Comparison of ENCODE assay signal across 8 mouse cellular contexts in the genomic region with DNA sequence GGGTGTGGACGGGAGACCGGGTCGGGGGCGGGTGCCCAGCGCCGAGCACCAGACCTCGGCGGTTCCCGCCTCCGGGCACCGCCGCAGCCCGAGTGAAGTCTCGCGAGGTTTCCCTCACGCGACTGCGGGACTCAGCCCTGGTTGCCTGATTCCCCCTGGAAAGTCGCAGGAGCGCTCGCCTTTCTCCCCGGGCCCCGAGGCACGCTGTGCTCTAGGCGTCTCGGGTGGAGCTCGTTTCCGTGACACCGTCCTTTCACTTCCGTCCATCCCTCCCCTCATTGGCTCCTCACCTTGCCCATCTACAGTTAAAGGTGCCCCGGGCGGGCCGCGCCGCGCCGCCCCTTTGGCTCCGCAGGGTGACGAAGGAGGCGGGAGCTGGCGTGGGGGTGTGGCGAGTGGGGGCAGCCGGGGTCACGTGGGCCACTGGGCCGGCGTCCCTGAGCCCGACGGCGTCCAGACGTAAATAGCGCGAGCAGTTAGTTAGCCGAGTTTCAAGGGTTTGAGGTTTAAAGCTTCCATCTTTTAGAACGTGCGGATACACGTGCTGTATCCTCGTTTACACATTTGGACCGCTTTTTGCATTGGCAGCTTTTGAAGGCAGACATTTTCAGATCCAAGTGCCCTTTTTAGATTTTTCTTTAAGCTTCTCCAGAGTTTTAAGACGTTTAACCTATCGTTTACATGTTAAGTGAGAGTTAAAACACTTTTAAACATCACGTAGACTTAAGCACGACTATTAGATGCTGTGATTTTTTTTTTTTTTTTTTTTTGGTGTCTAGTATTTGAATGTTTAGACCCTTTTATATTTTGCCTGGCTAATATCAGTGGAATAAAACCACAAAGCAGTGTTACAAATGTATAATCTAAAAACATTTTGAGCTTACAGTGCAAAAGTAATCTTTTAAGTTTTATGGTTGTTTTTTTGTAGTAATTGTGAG. TPM values are rescaled to one million over a fixed set of nuclear protein-coding genes. Genes with fewer than 3 reads are reported as not detected.
DNase-seq lines count a peak whose midpoint lies in the region; ATAC-seq and TF ChIP-seq lines count a peak whose summit lies in the region.

No protein-coding gene starts in this region.

- H3K4me3 ChIP-seq in embryonic facial prominence, embryonic 13.5 days: peak overlapping the region; percentile 67
- peak overlapping the region; percentile 78 for H3K4me3 ChIP-seq in kidney, adult 2 months (ENCODE audit: insufficient read depth, low read depth, low read length)
- peak overlapping the region; percentile 70 for H3K4me3 ChIP-seq in limb, embryonic 12.5 days (replicated peaks)
- H3K4me3 ChIP-seq in midbrain, embryonic 15.5 days: peak overlapping the region; percentile 83
- H3K4me3 ChIP-seq in spleen, adult 2 months (ENCODE audit: extremely low read depth, insufficient read depth, insufficient read length): peak overlapping the region; percentile 89

- peak overlapping the region; percentile 86 for H3K9ac ChIP-seq in embryonic facial prominence, embryonic 13.5 days
- H3K9ac ChIP-seq in limb, embryonic 12.5 days (replicated peaks): peak overlapping the region; percentile 84
- peak overlapping the region; percentile 91 for H3K9ac ChIP-seq in midbrain, embryonic 15.5 days

- no peaks in the 10 kb centered on the region for H3K9me3 ChIP-seq in embryonic facial prominence, embryonic 13.5 days
- H3K9me3 ChIP-seq in limb, embryonic 12.5 days: no peaks in the 10 kb centered on the region
- H3K9me3 ChIP-seq in midbrain, embryonic 15.5 days: no peaks in the 10 kb centered on the region

- WGBS in embryonic facial prominence, embryonic 13.5 days: under 1% methylated on average over 62 of the region's 62 CpGs
- WGBS in kidney, adult 2 months: under 1% methylated on average over 62 of the region's 62 CpGs
- under 1% methylated on average over 62 of the region's 62 CpGs for WGBS in limb, embryonic 12.5 days
- under 1% methylated on average over 57 of the region's 62 CpGs for WGBS in midbrain, embryonic 15.5 days
- WGBS in spleen, adult 2 months: under 1% methylated on average over 62 of the region's 62 CpGs

- TF ChIP-seq CTCF in kidney, adult 2 months (conservative IDR thresholded peaks at IDR 0.05; ENCODE audit: insufficient read depth, insufficient read length, low read depth, low read length): no peak
- no peak for TF ChIP-seq CTCF in spleen, adult 2 months (IDR thresholded peaks at IDR 0.05; ENCODE audit: extremely low read depth, insufficient read depth, insufficient read length, insufficient replicate concordance)

- H3K4me1 ChIP-seq in embryonic facial prominence, embryonic 13.5 days: peaks cover 15% of the 10 kb centered on the region
- peaks cover 2% of the 10 kb centered on the region; the same call in 1 of the 2 replicates for H3K4me1 ChIP-seq in kidney, adult 2 months (ENCODE audit: control insufficient read depth, insufficient read depth, low read length)
- peaks cover 11% of the 10 kb centered on the region; the same call in 1 of the 2 replicates for H3K4me1 ChIP-seq in limb, embryonic 12.5 days (replicated peaks)
- H3K4me1 ChIP-seq in midbrain, embryonic 15.5 days: peaks cover 26% of the 10 kb centered on the region
- H3K4me1 ChIP-seq in spleen, adult 2 months (ENCODE audit: control insufficient read depth, insufficient read depth, insufficient read length): no peaks in the 10 kb centered on the region

- H3K27me3 ChIP-seq in embryonic facial prominence, embryonic 13.5 days: no peaks in the 10 kb centered on the region
- no peaks in the 10 kb centered on the region for H3K27me3 ChIP-seq in kidney, adult 2 months (replicated peaks; ENCODE audit: control insufficient read depth, insufficient read depth, low read length)
- no peaks in the 10 kb centered on the region for H3K27me3 ChIP-seq in limb, embryonic 12.5 days
- H3K27me3 ChIP-seq in midbrain, embryonic 15.5 days (replicated peaks): no peaks in the 10 kb centered on the region
- H3K27me3 ChIP-seq in spleen, adult 2 months (ENCODE audit: control insufficient read depth, insufficient read depth, low read length): no peaks in the 10 kb centered on the region

- peak overlapping the region; percentile 99 for H3K27ac ChIP-seq in embryonic facial prominence, embryonic 13.5 days
- H3K27ac ChIP-seq in kidney, adult 2 months (ENCODE audit: insufficient read depth, low read depth, low read length): peak overlapping the region; percentile 95
- peak overlapping the region; percentile 98 for H3K27ac ChIP-seq in limb, embryonic 12.5 days
- peak overlapping the region; percentile 100 for H3K27ac ChIP-seq in midbrain, embryonic 15.5 days
- H3K27ac ChIP-seq in spleen, adult 2 months (ENCODE audit: insufficient read depth, low read length): peak overlapping the region; percentile 98

- ATAC-seq in embryonic facial prominence, embryonic 13.5 days (ENCODE audit: insufficient number of reproducible peaks, insufficient read depth, low FRiP score, low TSS enrichment, low read depth): peak; percentile 99
- peak; percentile 99 for ATAC-seq in limb, embryonic 12.5 days (ENCODE audit: insufficient number of reproducible peaks, insufficient read depth, low FRiP score, low TSS enrichment, low read depth)
- peak; percentile 99 for ATAC-seq in midbrain, embryonic 15.5 days (replicated peaks)

- peak overlapping the region; percentile 57 for H3K4me2 ChIP-seq in embryonic facial prominence, embryonic 13.5 days
- H3K4me2 ChIP-seq in limb, embryonic 12.5 days: peak overlapping the region; percentile 64
- peak overlapping the region; percentile 48 for H3K4me2 ChIP-seq in midbrain, embryonic 15.5 days

- no peak for TF ChIP-seq POLR2A in kidney, adult 2 months (IDR thresholded peaks at IDR 0.05; ENCODE audit: low read depth, low read length)
- peak; percentile 43; the same call in 1 of the 2 replicates for TF ChIP-seq POLR2A in spleen, adult 2 months (IDR thresholded peaks at IDR 0.05; ENCODE audit: low read depth, low read length)

- peak; percentile 99 for DNase-seq in 3134 (ENCODE audit: extremely low read depth, insufficient read length, low spot score)
- DNase-seq in adrenal gland, postnatal 36 days: peak; percentile 99
- DNase-seq in heart, adult 18-20 months: peak; percentile 98 to 99
- peak; percentile 99 for DNase-seq in kidney, adult 2 months
- peak; percentile 96 to 99 for DNase-seq in spleen, adult 2 months (ENCODE audit: low read depth in 1 of 2, low spot score in 2 of 2)

- peaks cover 14% of the 10 kb centered on the region for H3K36me3 ChIP-seq in embryonic facial prominence, embryonic 13.5 days
- peaks cover 2% of the 10 kb centered on the region; the same call in 1 of the 2 replicates for H3K36me3 ChIP-seq in kidney, adult 2 months (ENCODE audit: control insufficient read depth, insufficient read depth, low read length)
- peaks cover 25% of the 10 kb centered on the region for H3K36me3 ChIP-seq in limb, embryonic 12.5 days
- H3K36me3 ChIP-seq in midbrain, embryonic 15.5 days (replicated peaks): peaks cover 7% of the 10 kb centered on the region; the same call in 1 of the 2 replicates
- H3K36me3 ChIP-seq in spleen, adult 2 months (ENCODE audit: control insufficient read depth, insufficient read depth, low read length): peaks cover 8% of the 10 kb centered on the region

RNA-seq across cellular contexts. Expression of gene Cetn3, which starts 0.8 kb away (rescaled TPM):
- 100 to 1,000 TPM; 111 to 152 TPM for total RNA-seq in adrenal gland, postnatal 36 days (2021)
- 260 and 291 TPM in 2 replicates for polyA plus RNA-seq in embryonic facial prominence, embryonic 13.5 days (2015; fragmentation: Nextera tagmentation; extraction: Ambion mirVana)
- total RNA-seq in heart, adult 18-20 months (2021): 10 to 100 TPM; 43.0 to 56.0 TPM
- polyA plus RNA-seq in kidney, adult 2 months (2012; rRNA removed): 3.5 and 8.1 TPM in 2 replicates
- 225 and 269 TPM in 2 replicates for polyA plus RNA-seq in limb, embryonic 12.5 days (2016; fragmentation: Nextera tagmentation; extraction: Ambion mirVana)
- 184 and 196 TPM in 2 replicates for polyA plus RNA-seq in midbrain, embryonic 15.5 days (2015; fragmentation: Nextera tagmentation; extraction: Ambion mirVana)
- 1.0 and 1.2 TPM in 2 replicates for polyA plus RNA-seq in spleen, adult 2 months (2012; rRNA removed)

Comparison
In these comparisons a context has a peak if more than half of its experiments do, and no peak if none do; other contexts are left out.
1. Peak in every context shown above with its lines: DNase-seq, ATAC-seq, H3K4me3 ChIP-seq and H3K27ac ChIP-seq.
2. RNA of gene Cetn3, which starts 0.8 kb away (polyA plus RNA-seq): 260 to 291 TPM in embryonic facial prominence, embryonic 13.5 days, 225 to 269 TPM in limb, embryonic 12.5 days and 184 to 196 TPM in midbrain, embryonic 15.5 days; 3.5 to 8.1 TPM in kidney, adult 2 months and 1.0 to 1.2 TPM in spleen, adult 2 months; every median in the first group is over 10 times any median in the second.